Mouse (Mus musculus) liver, postnatal 0 days (tissue): ENCODE results near the gene Krtap4-8.
"Not testable (repeated sequence)": the region's sequence is repeated elsewhere in the genome, so short reads cannot be mapped to it uniquely, and the experiment has no call there.

Experiments used
- CTCF ChIP-seq: sonication (generic); IDR thresholded peaks from 2 replicates; pipeline ENCODE4 v1.5.1; 2016; ENCODE audit warnings: antibody characterized with exemption, low read depth
- EP300 ChIP-seq: IDR thresholded peaks from 2 replicates; pipeline ENCODE4 v1.6.1; 2016; ENCODE audit warnings: antibody characterized with exemption, low read depth, mild to moderate bottlenecking

- TF ChIP-seq EP300, CTCF: not testable (repeated sequence)
Observed at GRCm38 (mm10) chr11:99809792-99810191, 29.3 kb upstream of the Krtap4-8 start, which contains the start of gene Krtap4-13.
